Mouse (Mus musculus) cerebellum, adult 2 months (tissue): Measurements from ENCODE around the gene Adamtsl1.

Experiments used
- CTCF ChIP-seq: fragments of 200-500 bp; IDR thresholded peaks from 2 replicates; pipeline ENCODE4 v1.5.1; 2011; ENCODE audit warnings: low read depth, mild to moderate bottlenecking, control low read depth, low read length, moderate library complexity, borderline replicate concordance; ENCODE audit not compliant: insufficient read depth
- POLR2A ChIP-seq: fragments of 200-500 bp; IDR thresholded peaks from 2 replicates; pipeline ENCODE4 v1.6.1; 2011; ENCODE audit warnings: low read length, control low read depth, borderline replicate concordance; ENCODE audit not compliant: insufficient read depth

DNA sequence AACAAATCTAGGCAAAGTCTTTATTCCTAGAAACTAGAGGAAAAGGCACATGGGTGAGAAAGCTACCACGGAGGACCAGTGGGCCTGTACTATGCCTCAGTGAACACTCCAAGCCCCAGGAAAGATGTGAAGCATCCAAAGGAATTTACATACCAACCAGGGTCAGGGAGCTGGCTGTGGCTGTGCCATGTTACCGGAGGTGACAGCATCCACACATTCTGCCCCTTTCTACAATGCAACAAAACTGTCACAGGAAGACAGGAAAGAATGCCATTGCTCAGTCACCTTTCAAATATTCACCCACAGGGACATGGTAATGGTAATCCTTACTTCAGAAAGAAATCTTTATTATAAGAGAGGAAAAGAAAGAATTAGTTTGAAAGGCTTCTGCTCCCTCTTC is 859.2 kb downstream of the Adamtsl1 start:
- TF ChIP-seq POLR2A (no peak), CTCF (no peak)
